Mouse (Mus musculus): ENCODE measurements around the gene Sema3g.

Gene Sema3g

GRCm38 (mm10) chr14:31217666-31218065 lies at the start of gene Sema3g:
Gene Sema3g, plus strand, starts transcription at chr14:31217860.
- DNase-seq (ENCODE audit: low spot score), result peak; percentile 89

- peak; percentile 63 for DNase-seq (ENCODE audit: low spot score)
Observed at GRCm38 (mm10) chr14:31168425-31168824, 49.2 kb upstream of the Sema3g start, which contains the start of gene Stab1. Gene Stab1, minus strand, starts transcription at chr14:31168641.

DNA sequence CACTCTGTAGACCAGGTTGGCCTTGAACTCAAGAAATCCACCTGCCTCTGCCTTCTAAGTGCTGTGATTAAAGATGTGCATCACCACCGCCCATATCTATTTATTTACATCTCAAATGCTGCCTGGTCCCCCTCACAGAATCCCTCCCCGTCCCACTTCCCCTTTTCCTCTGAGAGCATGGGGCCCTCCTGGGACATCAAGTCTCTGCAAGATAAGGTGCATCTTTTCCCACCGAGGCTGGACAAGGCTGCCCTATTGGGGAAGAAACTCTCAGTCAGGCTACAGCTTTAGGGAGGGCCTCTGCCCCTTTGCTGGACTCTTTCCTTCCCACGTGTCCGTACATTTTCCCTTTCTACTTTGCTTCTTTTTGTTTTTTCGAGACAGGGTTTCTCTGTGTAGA lies 48.2 kb upstream of the Sema3g start:
- no peak for DNase-seq (ENCODE audit: low spot score)

DNA sequence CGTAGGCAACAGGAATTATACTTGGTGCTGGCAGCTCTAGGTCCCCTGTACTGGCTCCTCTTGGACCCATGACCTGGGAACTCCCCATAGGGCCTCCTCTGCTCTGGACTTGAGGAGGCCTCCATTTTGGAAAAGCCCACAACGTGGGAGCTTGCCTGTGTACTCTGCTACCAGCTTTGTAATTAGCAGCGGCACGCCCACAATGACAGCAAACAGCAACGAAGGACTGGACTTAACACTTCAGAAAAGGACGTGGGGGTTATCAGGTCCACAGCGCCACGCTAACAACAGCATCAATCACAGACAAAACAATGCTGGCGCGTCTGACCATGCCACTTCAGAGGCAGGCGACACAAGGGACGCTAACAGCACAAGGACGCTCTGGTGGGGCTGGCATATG lies 46.7 kb upstream of the Sema3g start:
- no peak for DNase-seq (ENCODE audit: low spot score)

- DNase-seq (ENCODE audit: low spot score), result no peak
Observed at GRCm38 (mm10) chr14:31171386-31171785, 46.3 kb upstream of the Sema3g start.

DNA sequence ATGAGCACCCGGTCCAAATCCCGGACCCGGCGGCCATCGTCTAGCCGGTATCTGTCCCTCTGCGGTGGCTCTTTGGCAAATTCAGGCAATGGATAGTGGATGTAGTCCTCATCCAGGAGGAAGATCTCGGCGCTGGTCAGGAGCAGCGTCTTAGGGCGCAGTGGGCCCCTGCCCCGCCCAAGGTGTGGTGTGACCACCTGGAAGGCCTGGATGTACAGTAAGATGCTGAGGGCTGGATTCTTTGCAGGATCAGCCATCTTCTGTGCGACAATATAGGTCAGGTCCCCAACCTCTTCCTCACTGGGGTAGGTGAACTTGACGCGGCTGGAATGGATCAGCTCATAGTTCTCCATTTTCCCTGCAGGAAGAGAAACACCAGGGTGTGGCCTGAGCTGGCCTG lies 45.8 kb upstream of the Sema3g start:
- no peak for DNase-seq (ENCODE audit: low spot score)

- DNase-seq (ENCODE audit: low spot score), result no peak
Observed at GRCm38 (mm10) chr14:31172781-31173455, 44.7 kb upstream of the Sema3g start.

GRCm38 (mm10) chr14:31173537-31173936 lies 44.1 kb upstream of the Sema3g start:
- no peak for DNase-seq (ENCODE audit: low spot score)

DNA sequence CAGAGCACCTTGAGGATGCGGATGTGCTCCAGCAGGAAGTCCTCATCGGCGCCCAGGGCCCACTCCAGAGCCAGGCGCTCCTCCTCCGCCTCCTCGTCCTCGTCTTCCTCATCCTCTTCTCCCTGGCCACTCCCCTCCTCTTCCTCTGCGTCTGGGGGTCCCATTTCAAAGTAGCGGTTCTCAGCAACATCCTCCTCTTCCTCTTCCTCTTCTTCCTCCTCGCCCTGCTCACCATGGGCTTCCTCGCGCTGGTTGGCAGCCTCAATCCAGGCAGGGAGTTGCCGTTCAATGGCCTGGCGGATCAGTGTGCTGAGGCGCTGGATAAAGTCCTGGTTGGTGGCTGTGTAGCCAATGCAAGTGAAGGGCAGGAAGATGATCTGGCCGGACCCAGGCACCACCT lies 40.4 kb upstream of the Sema3g start:
- no peak for DNase-seq (ENCODE audit: low spot score)

DNA sequence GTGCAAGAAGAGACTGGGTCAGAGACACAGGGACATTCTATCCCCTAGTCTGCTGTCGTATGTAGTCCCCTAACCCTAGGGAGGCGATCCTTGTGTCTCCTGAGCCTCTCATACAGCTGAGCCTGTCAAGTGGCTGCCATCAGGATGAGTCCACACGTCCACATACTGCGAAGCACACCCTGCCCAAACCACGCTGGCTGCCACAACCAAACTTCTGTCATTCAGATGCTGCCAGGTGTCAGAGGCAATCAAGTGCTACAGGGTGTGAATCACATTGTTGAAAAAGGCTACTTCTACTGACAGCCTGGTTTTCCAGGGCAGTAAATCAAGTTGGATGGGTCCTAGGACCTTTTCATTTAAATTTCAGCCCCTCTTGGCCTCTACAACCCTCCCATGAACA lies 39.9 kb upstream of the Sema3g start:
- DNase-seq (ENCODE audit: low spot score), result no peak

- DNase-seq (ENCODE audit: low spot score), result no peak
Observed at GRCm38 (mm10) chr14:31179677-31180365, 37.8 kb upstream of the Sema3g start.

- no peak for DNase-seq (ENCODE audit: low spot score)
Observed at GRCm38 (mm10) chr14:31181512-31181911, 36.1 kb upstream of the Sema3g start.

GRCm38 (mm10) chr14:31182786-31183290 lies 34.8 kb upstream of the Sema3g start:
- no peak for DNase-seq (ENCODE audit: low spot score)

DNA sequence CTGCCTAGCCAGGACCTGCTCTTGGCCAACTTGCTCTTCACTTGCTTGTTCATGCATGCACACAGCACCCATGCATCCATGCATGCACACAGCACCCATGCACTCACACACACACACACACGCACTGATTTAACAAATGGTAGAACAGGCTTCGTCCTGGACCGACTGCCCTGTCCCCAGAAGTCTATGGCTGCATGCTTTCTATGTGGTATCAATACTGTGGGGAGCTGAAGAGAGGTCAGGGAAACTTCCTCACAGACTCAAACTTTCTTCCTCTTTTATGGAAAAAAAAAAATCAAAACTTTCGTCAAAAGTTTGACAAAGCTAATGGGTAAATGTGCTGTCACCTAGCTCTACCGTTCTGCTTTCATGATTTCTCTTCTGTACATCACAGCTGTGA lies 34.1 kb upstream of the Sema3g start:
- no peak for DNase-seq (ENCODE audit: low spot score)

DNA sequence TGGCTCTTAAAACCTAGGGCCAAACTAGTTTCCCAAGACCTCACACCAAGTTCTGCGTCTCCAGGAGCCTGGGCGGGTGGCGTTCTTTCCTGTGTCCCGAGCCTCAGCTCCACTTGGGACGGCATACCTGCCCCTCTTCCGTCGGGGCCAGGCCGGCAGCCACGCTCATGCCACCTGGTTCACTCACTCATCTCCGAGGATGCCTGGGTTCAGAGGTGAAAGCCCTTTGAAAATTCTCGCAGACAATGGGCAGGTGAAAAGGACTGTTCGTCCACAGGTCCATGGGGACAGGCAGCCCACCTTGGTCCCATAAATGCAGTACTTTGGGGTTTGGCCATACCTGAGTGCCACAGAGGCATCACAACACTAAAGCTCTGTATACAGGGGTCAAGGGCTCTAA lies 33.5 kb upstream of the Sema3g start:
- DNase-seq (ENCODE audit: low spot score), result no peak

GRCm38 (mm10) chr14:31186656-31187055 lies 31.0 kb upstream of the Sema3g start:
- DNase-seq (ENCODE audit: low spot score), result peak; percentile 61

DNA sequence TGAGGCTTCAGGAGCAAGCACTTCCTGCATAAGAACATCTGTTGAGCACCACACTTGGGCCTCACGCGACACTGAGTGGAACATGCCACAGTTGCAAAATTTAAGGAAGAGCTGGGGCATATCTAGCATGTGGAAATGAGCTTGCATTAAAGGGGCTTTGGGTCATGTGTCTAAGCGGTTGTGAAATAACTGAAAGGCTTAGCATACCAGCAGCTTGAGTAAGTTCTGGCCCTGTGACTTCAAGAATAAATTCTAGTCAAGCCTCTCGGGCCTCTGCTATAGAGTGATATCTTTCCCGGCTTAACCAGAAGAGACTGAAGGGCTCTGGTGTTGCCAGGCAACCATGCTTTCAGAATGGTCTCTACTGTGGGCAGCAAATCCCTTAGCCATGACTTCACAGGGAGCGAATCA lies 28.9 kb upstream of the Sema3g start:
- peak; percentile 75 for DNase-seq (ENCODE audit: low spot score)

- DNase-seq (ENCODE audit: low spot score), result no peak
Observed at GRCm38 (mm10) chr14:31189348-31189747, 28.3 kb upstream of the Sema3g start.

GRCm38 (mm10) chr14:31191936-31192335 lies 25.7 kb upstream of the Sema3g start:
- DNase-seq (ENCODE audit: low spot score), result no peak

DNA sequence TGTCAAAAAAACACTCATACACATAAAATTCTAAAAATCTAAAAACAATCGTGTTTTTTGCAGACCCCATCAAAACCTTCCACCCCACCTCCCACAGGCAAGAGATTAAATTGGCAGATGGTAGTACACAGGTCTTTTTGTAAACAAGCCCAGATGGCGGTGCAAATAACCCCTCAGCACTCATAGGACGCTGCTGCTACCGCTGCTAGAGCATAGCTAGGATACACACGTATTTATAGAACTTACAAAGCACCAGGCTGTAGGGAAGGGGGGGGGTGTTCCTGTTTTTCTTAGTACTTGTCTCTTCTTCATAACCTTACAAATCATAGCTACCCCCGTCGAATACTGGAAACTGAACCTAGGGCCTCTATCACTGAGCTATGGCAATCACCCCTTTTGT lies 23.9 kb upstream of the Sema3g start:
- no peak for DNase-seq (ENCODE audit: low spot score)

DNA sequence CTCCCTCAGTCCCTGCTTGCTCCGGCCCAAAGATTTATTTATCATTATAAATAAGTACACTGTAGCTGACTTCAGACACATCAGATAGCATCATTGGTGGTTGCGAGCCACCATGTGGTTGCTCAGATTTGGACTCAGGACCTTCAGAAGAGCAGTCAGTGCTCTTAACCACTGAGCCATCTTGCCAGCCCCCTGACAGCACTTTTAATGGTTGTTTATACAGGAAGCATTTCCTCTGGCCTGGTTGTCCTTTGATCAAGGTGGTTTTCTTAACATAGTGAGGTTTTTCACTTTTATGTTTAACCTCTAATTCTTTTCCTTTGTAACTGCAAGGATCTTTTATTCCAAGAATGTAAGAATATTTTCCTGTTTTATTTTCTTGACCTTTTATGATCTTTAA lies 23.2 kb upstream of the Sema3g start:
- no peak for DNase-seq (ENCODE audit: low spot score)

DNA sequence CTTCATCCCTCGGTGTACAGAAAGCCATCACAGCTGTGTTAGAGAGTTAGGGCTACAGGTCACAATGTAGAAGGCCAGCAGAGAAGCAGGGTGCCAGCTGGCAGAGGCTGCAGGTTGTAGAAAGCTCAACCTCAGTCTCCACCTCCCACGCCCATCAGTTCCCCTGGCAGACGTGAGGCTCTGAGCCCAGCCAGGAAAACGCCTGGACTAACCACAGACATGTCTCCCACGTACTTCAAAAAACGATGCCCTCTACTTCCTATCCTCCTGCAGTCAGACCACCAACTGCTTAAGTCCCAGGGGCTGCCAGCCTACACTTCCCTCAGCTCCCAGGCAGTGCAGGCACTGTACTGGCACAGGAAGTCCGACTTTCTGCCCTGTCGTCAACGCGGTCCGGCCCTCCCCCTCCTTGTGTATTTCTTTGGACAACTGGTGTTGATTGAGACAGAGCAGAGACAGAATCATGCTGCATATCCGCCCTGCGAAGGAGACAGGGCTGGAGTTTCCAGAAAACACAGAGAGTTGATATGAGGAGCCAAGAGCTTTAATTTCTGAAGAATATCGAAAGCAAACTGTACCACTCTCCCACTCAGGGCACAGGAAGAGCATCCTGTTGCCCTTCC lies 22.7 kb upstream of the Sema3g start:
- peak; percentile 82 for DNase-seq (ENCODE audit: low spot score)

- no peak for DNase-seq (ENCODE audit: low spot score)
Observed at GRCm38 (mm10) chr14:31195521-31195920, 22.1 kb upstream of the Sema3g start.
